Mouse (Mus musculus) MEL-GATA-1-ER (cell line): ENCODE results near the gene Dnhd1.

ENCODE experiments used
- DNase-seq: peaks from one replicate; pipeline ENCODE4 v3.0.0-alpha.2; 2012; ENCODE audit warnings: low read depth; ENCODE audit errors: extremely low read depth

Dnhd1 gene

GRCm38 (mm10) chr7:105650639-105651435 lies at the start of gene Dnhd1:
Dnhd1 (plus strand) TSS chr7:105650827.
- DNase-seq, result no peak

GRCm38 (mm10) chr7:105602860-105603623 lies 47.6 kb upstream of the Dnhd1 start:
- peak; percentile 21 for DNase-seq

- peak; percentile 80 for DNase-seq
Measured at GRCm38 (mm10) chr7:105608467-105608866, 42.2 kb upstream of the Dnhd1 start.

- no peak for DNase-seq
Measured at GRCm38 (mm10) chr7:105611767-105612166, 38.9 kb upstream of the Dnhd1 start.

- DNase-seq, result no peak
Measured at GRCm38 (mm10) chr7:105614400-105614799, 36.2 kb upstream of the Dnhd1 start.

GRCm38 (mm10) chr7:105615720-105616119 lies 34.9 kb upstream of the Dnhd1 start:
- DNase-seq, result no peak

- DNase-seq, result no peak
Measured at GRCm38 (mm10) chr7:105616561-105616960, 34.1 kb upstream of the Dnhd1 start.

- DNase-seq, result no peak
Measured at GRCm38 (mm10) chr7:105617810-105618209, 32.8 kb upstream of the Dnhd1 start.

- DNase-seq, result no peak
Measured at GRCm38 (mm10) chr7:105619701-105620100, 30.9 kb upstream of the Dnhd1 start.

GRCm38 (mm10) chr7:105621053-105621452 lies 29.6 kb upstream of the Dnhd1 start:
- no peak for DNase-seq

- DNase-seq, result no peak
Measured at GRCm38 (mm10) chr7:105621646-105622292, 28.9 kb upstream of the Dnhd1 start.

GRCm38 (mm10) chr7:105625397-105625796 lies 25.2 kb upstream of the Dnhd1 start:
- no peak for DNase-seq

GRCm38 (mm10) chr7:105628633-105629032 lies 22.0 kb upstream of the Dnhd1 start:
- DNase-seq, result no peak

- no peak for DNase-seq
Measured at GRCm38 (mm10) chr7:105632551-105632972, 18.1 kb upstream of the Dnhd1 start.

GRCm38 (mm10) chr7:105633127-105633800 lies 17.4 kb upstream of the Dnhd1 start, which contains the start of gene Trim3:
Trim3 (minus strand) TSS chr7:105633571.
- DNase-seq, result peak; percentile 39

- DNase-seq, result no peak
Measured at GRCm38 (mm10) chr7:105633801-105634135, 16.9 kb upstream of the Dnhd1 start.

- no peak for DNase-seq
Measured at GRCm38 (mm10) chr7:105634272-105634920, 16.2 kb upstream of the Dnhd1 start.

GRCm38 (mm10) chr7:105635726-105636125 lies 14.9 kb upstream of the Dnhd1 start:
- no peak for DNase-seq

- no peak for DNase-seq
Measured at GRCm38 (mm10) chr7:105638776-105639175, 11.9 kb upstream of the Dnhd1 start.

GRCm38 (mm10) chr7:105639304-105639703 lies 11.3 kb upstream of the Dnhd1 start:
- DNase-seq, result no peak

GRCm38 (mm10) chr7:105639756-105640155 lies 10.9 kb upstream of the Dnhd1 start, which contains the start of gene Timm10b:
Timm10b (plus strand) TSS chr7:105640056.
- DNase-seq, result no peak
